Mouse (Mus musculus): ENCODE results near the gene Arsb. TPM values are rescaled to one million over a fixed set of nuclear protein-coding genes. Genes with fewer than 3 reads are reported as not detected.

The Arsb gene
- polyA plus RNA-seq, 2 experiments, result 21.9 to 40.4 TPM

DNA sequence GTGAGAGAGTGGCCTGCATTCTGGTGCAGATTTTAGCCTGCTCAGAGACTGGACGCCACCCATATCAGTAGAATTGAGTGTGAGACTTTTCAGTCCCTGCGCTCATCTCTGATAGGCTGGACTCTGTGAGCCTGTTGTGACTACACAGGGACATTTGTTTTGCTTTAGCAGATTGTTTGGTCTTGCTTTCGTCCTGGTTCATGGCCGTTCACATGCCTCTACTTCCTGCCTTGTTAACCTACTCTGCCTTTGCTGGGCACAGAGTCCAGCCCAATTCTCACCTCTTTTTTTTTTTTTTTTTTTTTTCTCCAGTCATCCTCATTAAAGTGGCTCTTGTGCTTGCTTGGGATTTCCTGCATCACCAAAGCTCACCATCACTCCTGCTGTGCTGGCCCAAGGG lies 79.2 kb downstream of the Arsb start:
- H3K27me3 ChIP-seq (ENCODE audit: control insufficient read depth, insufficient read depth, low read length), result no peaks in the 10 kb centered on the region
- TF ChIP-seq POLR2A (IDR thresholded peaks at IDR 0.05; ENCODE audit: borderline replicate concordance, extremely low read depth, insufficient read depth, insufficient read length), result no peak
- H3K4me2 ChIP-seq (replicated peaks; ENCODE audit: low read depth, low read length, severe bottlenecking), result no peak overlapping the region
- peaks cover 21% of the 10 kb centered on the region for H3K4me1 ChIP-seq (ENCODE audit: control insufficient read depth, insufficient read depth, low read length)
- H3K9me3 ChIP-seq (ENCODE audit: control insufficient read depth, low read length), result no peaks in the 10 kb centered on the region
- DNase-seq (ENCODE audit: low spot score) (no peak), ATAC-seq (ENCODE audit: low FRiP score, low read depth) (no peak)
- H3K27ac ChIP-seq (replicated peaks; ENCODE audit: low read depth, low read length), result no peak overlapping the region
- no peak overlapping the region for H3K4me3 ChIP-seq (replicated peaks; ENCODE audit: low read length)
- 48% methylated on average over 4 of the region's 4 CpGs for WGBS
- H3K36me3 ChIP-seq (ENCODE audit: control insufficient read depth, insufficient read depth, low read length), result no peaks in the 10 kb centered on the region
- H3K9ac ChIP-seq (ENCODE audit: low read depth, low read length, severe bottlenecking), result no peak overlapping the region

DNA sequence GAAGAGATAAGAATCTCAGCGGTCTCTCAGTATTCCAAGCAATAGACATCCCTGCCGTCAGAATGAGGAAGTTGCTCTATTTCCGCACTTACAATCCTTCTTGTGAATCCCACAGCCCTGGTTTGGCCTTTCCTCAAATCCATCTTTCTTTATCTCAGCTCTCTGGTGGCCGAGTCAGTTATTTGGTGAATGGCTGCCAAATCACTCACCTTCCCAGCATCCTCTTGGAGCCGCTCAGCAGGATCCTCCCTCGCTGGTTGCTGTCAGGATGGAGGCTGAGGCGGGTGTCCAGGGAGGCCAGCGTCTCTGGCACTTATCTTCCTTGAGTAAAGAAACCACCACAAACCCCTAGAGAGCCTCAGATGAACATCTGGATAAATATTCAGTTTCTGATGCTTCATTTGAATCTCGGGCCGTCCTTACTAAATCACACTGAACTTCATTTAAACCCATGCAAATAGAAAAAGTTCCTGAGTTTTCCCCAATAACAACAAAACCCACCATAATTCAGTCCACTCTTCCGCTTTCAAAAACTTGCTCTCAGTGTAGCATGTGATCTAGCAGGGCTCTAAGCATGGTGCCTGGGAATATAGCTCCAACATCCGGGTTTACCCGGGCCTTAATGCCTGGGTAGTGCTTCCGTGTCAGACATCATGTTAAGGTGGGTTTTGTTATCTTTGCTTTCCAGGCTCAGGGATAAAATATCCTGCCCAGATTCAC lies 81.1 kb downstream of the Arsb start:
- Histone ChIP-seq H3K36me3 (ENCODE audit: control insufficient read depth, insufficient read depth, low read length) (no peaks in the 10 kb centered on the region), H3K4me1 (ENCODE audit: control insufficient read depth, insufficient read depth, low read length) (peaks cover 25% of the 10 kb centered on the region), H3K27ac (replicated peaks; ENCODE audit: low read depth, low read length) (no peak overlapping the region), H3K9ac (ENCODE audit: low read depth, low read length, severe bottlenecking) (no peak overlapping the region), H3K27me3 (ENCODE audit: control insufficient read depth, insufficient read depth, low read length) (no peaks in the 10 kb centered on the region), H3K9me3 (ENCODE audit: control insufficient read depth, low read length) (no peaks in the 10 kb centered on the region), H3K4me2 (replicated peaks; ENCODE audit: low read depth, low read length, severe bottlenecking) (no peak overlapping the region), H3K4me3 (replicated peaks; ENCODE audit: low read length) (no peak overlapping the region)
- 61% methylated on average over 14 of the region's 14 CpGs for WGBS
- no peak for TF ChIP-seq POLR2A (IDR thresholded peaks at IDR 0.05; ENCODE audit: borderline replicate concordance, extremely low read depth, insufficient read depth, insufficient read length)
- DNase-seq (ENCODE audit: low spot score), result peak; percentile 75
- peak; percentile 59; the same call in 1 of the 2 replicates for ATAC-seq (ENCODE audit: low FRiP score, low read depth)

DNA sequence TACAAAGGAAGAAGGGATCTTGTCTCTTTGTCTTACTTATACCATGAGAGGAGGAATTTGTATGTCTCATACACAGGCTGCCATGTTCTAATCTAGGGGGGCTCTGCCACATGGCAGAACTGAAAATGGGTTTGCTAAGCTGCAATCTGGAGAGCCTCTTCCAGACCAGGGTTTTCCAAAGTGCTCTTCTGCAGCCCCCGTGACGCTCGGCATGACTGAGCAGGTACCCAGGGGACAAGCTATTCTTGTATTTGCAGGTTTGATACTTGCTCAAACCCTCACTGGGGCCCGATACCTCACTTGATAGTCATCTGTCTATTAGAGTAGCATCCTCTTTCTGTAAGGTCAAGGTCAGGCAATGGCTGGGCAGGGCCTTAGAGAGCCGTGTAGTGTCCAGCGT lies 82.3 kb downstream of the Arsb start:
- no peak for TF ChIP-seq POLR2A (IDR thresholded peaks at IDR 0.05; ENCODE audit: borderline replicate concordance, extremely low read depth, insufficient read depth, insufficient read length)
- WGBS, result 87% methylated on average over 6 of the region's 6 CpGs

DNA sequence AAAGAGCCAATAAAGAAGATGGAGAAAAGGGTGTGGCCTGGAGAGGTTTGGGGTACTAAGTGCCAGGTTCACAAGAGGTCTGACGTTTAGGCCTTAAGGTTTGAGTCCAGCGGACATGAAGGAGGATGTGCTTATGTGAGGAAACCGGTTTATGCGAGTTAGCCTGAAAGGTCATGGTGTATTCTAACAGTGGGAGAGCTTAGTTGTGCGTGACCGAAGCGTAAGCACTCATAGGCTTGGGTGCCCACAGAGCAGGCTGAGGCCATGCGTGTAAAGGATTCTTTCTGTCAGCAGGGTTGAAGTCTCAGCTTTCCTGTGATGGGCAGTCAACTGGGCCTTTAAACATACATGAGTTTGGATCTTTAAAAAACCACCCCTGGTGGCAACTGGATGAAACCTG lies 82.9 kb downstream of the Arsb start:
- no peaks in the 10 kb centered on the region for H3K27me3 ChIP-seq (ENCODE audit: control insufficient read depth, insufficient read depth, low read length)
- H3K4me2 ChIP-seq (replicated peaks; ENCODE audit: low read depth, low read length, severe bottlenecking), result no peak overlapping the region
- no peak overlapping the region for H3K4me3 ChIP-seq (replicated peaks; ENCODE audit: low read length)
- no peak overlapping the region for H3K27ac ChIP-seq (replicated peaks; ENCODE audit: low read depth, low read length)
- no peak overlapping the region for H3K9ac ChIP-seq (ENCODE audit: low read depth, low read length, severe bottlenecking)
- DNase-seq (ENCODE audit: low spot score), result no peak
- no peaks in the 10 kb centered on the region for H3K9me3 ChIP-seq (ENCODE audit: control insufficient read depth, low read length)
- ATAC-seq (ENCODE audit: low FRiP score, low read depth), result no peak
- peaks cover 25% of the 10 kb centered on the region for H3K4me1 ChIP-seq (ENCODE audit: control insufficient read depth, insufficient read depth, low read length)
- WGBS, result 89% methylated on average over 8 of the region's 8 CpGs
- H3K36me3 ChIP-seq (ENCODE audit: control insufficient read depth, insufficient read depth, low read length), result no peaks in the 10 kb centered on the region
- no peak for TF ChIP-seq POLR2A (IDR thresholded peaks at IDR 0.05; ENCODE audit: borderline replicate concordance, extremely low read depth, insufficient read depth, insufficient read length)

More for the DNA sequence above, 82.3 kb downstream of the Arsb start:
- H3K4me1 ChIP-seq (ENCODE audit: control insufficient read depth, insufficient read depth, low read length), result peaks cover 25% of the 10 kb centered on the region
- no peaks in the 10 kb centered on the region for H3K27me3 ChIP-seq (ENCODE audit: control insufficient read depth, insufficient read depth, low read length)
- H3K9me3 ChIP-seq (ENCODE audit: control insufficient read depth, low read length), result no peaks in the 10 kb centered on the region
- no peak overlapping the region for H3K9ac ChIP-seq (ENCODE audit: low read depth, low read length, severe bottlenecking)
- DNase-seq (ENCODE audit: low spot score), result no peak
- no peak overlapping the region for H3K4me2 ChIP-seq (replicated peaks; ENCODE audit: low read depth, low read length, severe bottlenecking)
- no peak overlapping the region for H3K4me3 ChIP-seq (replicated peaks; ENCODE audit: low read length)
- H3K27ac ChIP-seq (replicated peaks; ENCODE audit: low read depth, low read length), result no peak overlapping the region
- no peak for ATAC-seq (ENCODE audit: low FRiP score, low read depth)
- no peaks in the 10 kb centered on the region for H3K36me3 ChIP-seq (ENCODE audit: control insufficient read depth, insufficient read depth, low read length)

DNA sequence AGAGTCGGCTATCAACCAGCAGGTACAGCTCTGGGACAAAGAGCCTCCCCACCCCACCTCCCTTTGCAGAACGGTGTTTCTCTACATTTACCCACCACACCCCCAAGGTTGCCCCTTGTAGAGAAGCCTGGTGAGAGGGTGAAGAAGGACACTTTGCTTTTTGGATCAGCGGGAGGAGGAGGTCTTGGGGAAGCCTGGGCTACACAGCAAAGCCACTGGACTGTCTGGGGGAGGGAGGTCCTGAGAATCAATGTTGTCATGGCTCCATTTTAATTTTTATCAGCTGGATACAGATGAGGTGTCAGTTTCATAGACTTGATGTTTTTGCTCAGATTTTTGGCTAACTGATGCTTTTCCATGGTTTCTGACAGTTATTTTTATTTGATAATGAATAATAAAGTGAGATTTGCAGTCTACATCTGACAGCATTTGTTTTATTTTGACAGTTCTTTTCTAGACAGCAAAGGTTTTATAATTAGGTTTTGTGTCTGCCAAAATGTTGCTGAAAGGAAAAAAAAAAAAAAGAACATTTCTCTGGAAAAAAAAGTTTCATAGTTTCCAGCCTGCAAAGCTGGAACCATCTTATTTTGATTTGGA lies 83.6 kb downstream of the Arsb start:
- Histone ChIP-seq H3K4me1 (ENCODE audit: control insufficient read depth, insufficient read depth, low read length) (peaks cover 25% of the 10 kb centered on the region), H3K27me3 (ENCODE audit: control insufficient read depth, insufficient read depth, low read length) (no peaks in the 10 kb centered on the region), H3K9me3 (ENCODE audit: control insufficient read depth, low read length) (no peaks in the 10 kb centered on the region), H3K36me3 (ENCODE audit: control insufficient read depth, insufficient read depth, low read length) (no peaks in the 10 kb centered on the region), H3K9ac (ENCODE audit: low read depth, low read length, severe bottlenecking) (no peak overlapping the region), H3K27ac (replicated peaks; ENCODE audit: low read depth, low read length) (0 out of 2 replicates have a peak overlapping the region, but pooled peaks have one; percentile 14), H3K4me2 (replicated peaks; ENCODE audit: low read depth, low read length, severe bottlenecking) (no peak overlapping the region), H3K4me3 (replicated peaks; ENCODE audit: low read length) (no peak overlapping the region)
- DNase-seq (ENCODE audit: low spot score) (peak; percentile 26), ATAC-seq (ENCODE audit: low FRiP score, low read depth) (no peak)
- TF ChIP-seq POLR2A (IDR thresholded peaks at IDR 0.05; ENCODE audit: borderline replicate concordance, extremely low read depth, insufficient read depth, insufficient read length), result no peak
- 69% methylated on average over 3 of the region's 3 CpGs for WGBS

All from limb, embryonic 14.5 days (tissue).